Mouse (Mus musculus) G1E (cell line): ENCODE measurements around the gene Xrcc3.

Source experiments
- CTCF ChIP-seq: IDR thresholded peaks from 2 replicates; pipeline ENCODE4 v1.5.1; 2012; ENCODE audit warnings: low read depth, low read length, inconsistent platforms, mixed read lengths
- GATA1 ChIP-seq: IDR thresholded peaks from 2 replicates; pipeline ENCODE4 v1.6.1; 2012; ENCODE audit warnings: borderline replicate concordance, low read length, inconsistent platforms, mixed read lengths

DNA sequence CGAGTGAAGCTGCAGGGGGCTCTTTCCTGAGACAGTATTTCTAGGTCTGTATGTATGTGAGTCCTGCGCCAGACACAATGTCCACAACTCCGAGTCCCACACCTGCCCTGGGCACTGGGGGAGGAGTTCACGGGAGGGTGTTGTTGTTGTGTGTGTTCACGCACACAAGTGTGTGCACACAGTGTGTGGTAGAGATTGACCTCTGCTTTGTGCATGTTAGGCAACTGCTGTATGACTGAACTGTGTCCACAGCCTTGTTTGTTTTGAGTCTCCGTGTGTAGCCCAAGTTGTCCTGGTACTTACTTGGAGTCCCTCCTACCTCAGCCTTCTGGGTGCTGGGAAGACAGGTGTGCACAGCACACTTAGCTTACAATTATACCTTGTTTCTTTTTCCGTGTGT lies 23.0 kb downstream of the Xrcc3 start:
- no peak for TF ChIP-seq CTCF
- no peak for TF ChIP-seq GATA1
